Mouse (Mus musculus): ENCODE results near the gene Gm20388. TPM values are rescaled to one million over a fixed set of nuclear protein-coding genes. Genes with fewer than 3 reads are reported as not detected.

The Gm20388 gene
- polyA plus RNA-seq, 1 experiment from 2014 or later: not detected

DNA sequence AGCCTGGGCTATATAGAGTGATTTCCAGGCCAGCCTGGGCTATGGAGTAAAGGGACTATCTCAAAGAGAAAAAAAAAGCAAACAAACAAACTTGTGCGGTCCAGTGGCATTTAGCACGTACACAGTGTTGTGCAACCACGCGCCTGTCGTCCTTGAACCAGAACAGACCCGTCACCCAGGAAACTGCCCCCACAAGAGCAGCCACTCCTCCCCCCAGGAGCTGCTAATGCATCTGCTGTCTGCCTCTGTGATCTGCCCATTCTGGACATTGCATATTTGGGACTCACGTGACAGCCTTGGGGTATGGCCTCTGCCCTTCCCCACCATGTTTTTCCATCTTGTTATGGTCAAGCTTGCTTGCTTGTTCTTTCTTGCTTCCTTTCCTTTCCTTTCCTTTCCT is 618.6 kb downstream of the Gm20388 start:
- Histone ChIP-seq H3K36me3 (peaks cover 14% of the 10 kb centered on the region; the same call in 1 of the 2 replicates), H3K27ac (peak overlapping the region; percentile 53; the same call in 1 of the 2 replicates)

DNA sequence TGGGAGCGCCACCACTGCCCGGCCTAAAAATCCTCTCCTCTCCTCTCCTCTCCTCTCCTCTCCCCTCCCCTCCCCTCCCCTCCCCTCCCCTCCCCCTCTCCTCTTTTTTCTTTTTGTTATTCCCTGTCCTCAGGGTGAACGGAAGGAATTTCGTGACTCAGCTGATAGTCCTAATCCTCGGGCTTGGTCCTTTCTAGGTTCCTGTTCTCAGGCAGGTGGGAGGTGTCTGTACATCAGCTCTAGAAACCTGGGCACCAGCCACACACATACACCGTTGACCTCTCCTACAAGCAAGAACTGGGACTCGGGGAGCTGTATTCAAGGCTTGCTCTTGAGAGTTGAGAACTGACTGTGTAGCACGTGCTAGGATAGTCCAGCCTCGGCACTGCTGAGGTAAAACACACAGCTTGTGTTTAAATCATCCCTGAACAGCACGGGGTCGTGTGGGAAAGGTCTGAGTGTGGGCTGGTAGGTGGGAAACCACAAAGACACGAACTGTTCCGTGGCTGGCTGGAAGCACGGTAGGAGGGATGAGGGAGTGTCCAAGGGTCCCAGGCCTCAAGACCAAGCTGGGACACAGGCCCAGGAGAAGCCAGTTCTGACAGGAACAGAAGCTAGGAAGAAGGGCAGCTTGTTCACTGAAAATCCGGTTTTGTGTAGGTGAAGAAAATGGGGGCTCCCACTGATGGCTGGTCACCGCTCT is 620.5 kb downstream of the Gm20388 start:
- Histone ChIP-seq H3K9ac (peak overlapping the region; percentile 43; the same call in 1 of the 2 replicates), H3K4me1 (peaks cover 99% of the 10 kb centered on the region), H3K27ac (peak overlapping the region; percentile 38; the same call in 1 of the 2 replicates), H3K36me3 (peaks cover 14% of the 10 kb centered on the region; the same call in 1 of the 2 replicates), H3K27me3 (replicated peaks) (no peaks in the 10 kb centered on the region), H3K4me3 (no peak overlapping the region), H3K4me2 (peak overlapping the region; percentile 56; the same call in 1 of the 2 replicates), H3K9me3 (replicated peaks) (no peaks in the 10 kb centered on the region)
- ATAC-seq: no peak
- 41% methylated on average over 16 of the region's 16 CpGs for WGBS (ENCODE audit: insufficient replicate concordance)

More for the DNA sequence above, 618.6 kb downstream of the Gm20388 start:
- no peaks in the 10 kb centered on the region for H3K9me3 ChIP-seq (replicated peaks)
- H3K9ac ChIP-seq: no peak overlapping the region
- no peak overlapping the region for H3K4me3 ChIP-seq
- H3K4me2 ChIP-seq: no peak overlapping the region
- ATAC-seq: no peak
- H3K27me3 ChIP-seq (replicated peaks): no peaks in the 10 kb centered on the region
- WGBS (ENCODE audit: insufficient replicate concordance): 46% methylated on average over 7 of the region's 7 CpGs
- H3K4me1 ChIP-seq: peaks cover 99% of the 10 kb centered on the region

DNA sequence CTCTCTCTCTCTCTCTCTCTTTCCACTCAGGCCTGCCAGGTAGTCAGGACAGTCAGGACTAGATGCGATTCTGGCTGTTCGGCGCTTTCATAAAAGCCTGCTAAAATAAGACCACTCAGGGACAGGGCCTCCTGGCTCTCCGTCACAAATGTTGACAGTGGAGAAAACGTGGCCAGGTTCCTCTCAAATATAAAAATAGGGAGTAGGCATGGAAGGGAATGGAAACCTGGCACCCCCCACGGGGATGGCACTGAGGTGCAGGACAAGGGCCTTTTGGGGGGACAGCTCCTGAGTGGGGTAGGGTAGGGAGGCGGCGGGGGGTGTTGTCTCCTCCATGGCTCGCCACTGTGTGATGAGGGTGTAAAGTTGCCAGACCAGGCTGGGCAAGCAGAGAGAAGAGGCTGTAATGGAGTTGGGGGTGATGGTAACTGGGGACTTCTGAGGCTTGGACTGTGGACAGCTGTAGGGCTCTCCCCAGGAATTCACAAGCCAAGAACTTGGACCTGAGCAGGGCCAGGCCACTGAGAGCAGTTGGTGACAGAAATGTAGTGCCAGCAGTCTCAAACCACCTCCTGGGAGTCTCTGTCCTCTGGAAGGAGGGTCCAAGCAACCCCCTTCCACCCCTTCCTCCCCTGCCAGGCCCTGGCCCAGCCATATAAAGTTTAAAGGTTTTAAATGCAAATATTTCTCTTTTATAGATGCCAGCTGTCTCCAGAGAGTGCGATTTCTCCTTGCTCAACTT is 621.3 kb downstream of the Gm20388 start:
- peaks cover 14% of the 10 kb centered on the region; the same call in 1 of the 2 replicates for H3K36me3 ChIP-seq
- H3K4me1 ChIP-seq: peaks cover 99% of the 10 kb centered on the region
- no peak for ATAC-seq
- 54% methylated on average over 10 of the region's 10 CpGs for WGBS (ENCODE audit: insufficient replicate concordance)
- H3K4me3 ChIP-seq: no peak overlapping the region
- H3K4me2 ChIP-seq: peak overlapping the region; percentile 56
- no peaks in the 10 kb centered on the region for H3K9me3 ChIP-seq (replicated peaks)
- no peaks in the 10 kb centered on the region for H3K27me3 ChIP-seq (replicated peaks)
- H3K9ac ChIP-seq: peak overlapping the region; percentile 43
- peak overlapping the region; percentile 59 for H3K27ac ChIP-seq

DNA sequence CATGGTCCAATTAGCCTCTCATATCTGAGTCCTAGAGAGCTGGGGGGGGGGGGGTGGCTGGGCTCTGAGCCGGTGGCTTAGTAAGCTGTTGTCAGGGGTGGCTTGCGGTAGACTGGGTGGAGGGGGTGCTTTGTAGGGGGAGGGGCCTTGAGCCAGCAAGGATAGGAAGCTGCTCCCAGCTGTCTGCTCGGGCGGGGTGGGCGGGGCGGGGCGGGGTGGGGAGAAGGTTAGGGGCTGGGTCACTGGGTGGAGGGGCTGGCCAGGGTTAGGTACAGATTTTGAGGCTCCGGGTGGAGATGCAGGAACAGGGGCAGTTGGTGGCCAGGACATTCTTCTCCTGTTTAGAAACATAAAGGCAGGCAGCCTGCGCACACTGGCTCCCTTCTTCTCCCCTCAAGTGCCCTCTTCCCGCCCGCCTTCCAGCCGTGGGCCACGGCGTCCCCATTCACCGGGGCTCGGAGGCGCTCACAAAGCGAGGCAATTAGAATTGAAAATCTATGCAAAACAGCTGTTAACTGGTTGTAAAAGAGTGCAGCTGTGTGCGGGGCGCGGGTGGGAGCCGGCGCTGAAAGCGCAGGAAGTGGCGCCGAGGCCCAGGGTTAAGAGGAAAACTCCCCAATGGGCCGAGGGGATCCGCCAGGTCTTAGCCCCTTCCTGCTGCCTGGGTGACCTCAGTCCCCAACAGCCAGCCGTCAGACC is 622.0 kb downstream of the Gm20388 start:
- peak; percentile 14; the same call in 1 of the 2 replicates for ATAC-seq
- peaks cover 93% of the 10 kb centered on the region for H3K4me1 ChIP-seq
- H3K27ac ChIP-seq: peak overlapping the region; percentile 59; the same call in 1 of the 2 replicates
- peak overlapping the region; percentile 43 for H3K9ac ChIP-seq
- H3K4me2 ChIP-seq: peak overlapping the region; percentile 56
- H3K27me3 ChIP-seq (replicated peaks): no peaks in the 10 kb centered on the region
- peaks cover 14% of the 10 kb centered on the region; the same call in 1 of the 2 replicates for H3K36me3 ChIP-seq
- no peaks in the 10 kb centered on the region for H3K9me3 ChIP-seq (replicated peaks)
- peak overlapping the region; percentile 20; the same call in 1 of the 2 replicates for H3K4me3 ChIP-seq
- WGBS (ENCODE audit: insufficient replicate concordance): 8% methylated on average over 29 of the region's 29 CpGs

DNA sequence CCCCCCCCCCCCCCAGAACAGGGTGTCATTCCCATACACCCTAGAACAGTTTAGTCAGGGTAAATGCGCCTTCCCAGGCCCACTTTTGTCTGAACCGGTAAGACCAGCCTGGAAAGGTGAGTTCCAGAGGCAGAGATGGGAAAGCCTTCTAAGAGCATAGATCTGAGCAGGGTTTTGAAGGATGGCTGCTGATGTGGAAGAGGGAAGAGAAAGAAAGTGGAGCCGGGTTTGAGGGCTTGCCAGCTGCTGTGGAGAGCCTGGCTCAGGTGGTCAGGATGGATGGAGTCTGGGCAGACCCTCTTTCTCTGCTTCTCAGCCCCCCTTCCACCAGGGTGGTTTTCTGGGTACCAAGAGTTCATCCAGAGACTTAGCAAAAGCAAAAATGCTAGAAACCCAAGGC is 622.7 kb downstream of the Gm20388 start:
- H3K4me2 ChIP-seq: peak overlapping the region; percentile 56
- peaks cover 91% of the 10 kb centered on the region for H3K4me1 ChIP-seq
- H3K36me3 ChIP-seq: peaks cover 14% of the 10 kb centered on the region; the same call in 1 of the 2 replicates
- WGBS (ENCODE audit: insufficient replicate concordance): 54% methylated on average over 3 of the region's 3 CpGs
- no peak overlapping the region for H3K4me3 ChIP-seq
- H3K27ac ChIP-seq: 0 out of 2 replicates have a peak overlapping the region, but pooled peaks have one; percentile 27
- no peak overlapping the region for H3K9ac ChIP-seq
- H3K27me3 ChIP-seq (replicated peaks): no peaks in the 10 kb centered on the region
- no peaks in the 10 kb centered on the region for H3K9me3 ChIP-seq (replicated peaks)
- ATAC-seq: no peak

DNA sequence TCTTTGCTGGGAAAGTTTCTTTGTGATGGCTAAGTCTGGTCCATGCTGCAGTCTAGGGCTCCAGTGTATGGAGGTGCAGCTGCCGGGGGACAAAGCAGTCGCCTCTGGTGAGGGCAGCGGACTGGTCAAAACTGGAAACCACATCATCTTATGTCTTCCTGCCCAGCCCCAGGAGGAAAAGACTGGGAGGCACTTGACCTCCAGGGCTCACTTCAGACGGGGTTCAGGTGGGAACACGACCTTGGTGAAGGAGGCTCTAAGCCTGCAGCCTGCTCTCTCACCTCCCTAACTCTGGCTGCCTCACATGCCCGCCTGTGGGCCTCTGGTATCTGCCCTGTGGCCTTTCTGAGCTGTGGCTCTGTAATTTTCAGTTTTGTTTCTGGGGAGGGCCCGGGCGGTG is 623.4 kb downstream of the Gm20388 start:
- ATAC-seq: no peak
- Histone ChIP-seq H3K4me3 (no peak overlapping the region), H3K36me3 (peaks cover 14% of the 10 kb centered on the region; the same call in 1 of the 2 replicates), H3K27ac (peak overlapping the region; percentile 53; the same call in 1 of the 2 replicates), H3K27me3 (replicated peaks) (no peaks in the 10 kb centered on the region), H3K4me2 (peak overlapping the region; percentile 100), H3K9me3 (replicated peaks) (no peaks in the 10 kb centered on the region), H3K4me1 (peaks cover 91% of the 10 kb centered on the region), H3K9ac (peak overlapping the region; percentile 25; the same call in 1 of the 2 replicates)
- 43% methylated on average over 8 of the region's 8 CpGs for WGBS (ENCODE audit: insufficient replicate concordance)

DNA sequence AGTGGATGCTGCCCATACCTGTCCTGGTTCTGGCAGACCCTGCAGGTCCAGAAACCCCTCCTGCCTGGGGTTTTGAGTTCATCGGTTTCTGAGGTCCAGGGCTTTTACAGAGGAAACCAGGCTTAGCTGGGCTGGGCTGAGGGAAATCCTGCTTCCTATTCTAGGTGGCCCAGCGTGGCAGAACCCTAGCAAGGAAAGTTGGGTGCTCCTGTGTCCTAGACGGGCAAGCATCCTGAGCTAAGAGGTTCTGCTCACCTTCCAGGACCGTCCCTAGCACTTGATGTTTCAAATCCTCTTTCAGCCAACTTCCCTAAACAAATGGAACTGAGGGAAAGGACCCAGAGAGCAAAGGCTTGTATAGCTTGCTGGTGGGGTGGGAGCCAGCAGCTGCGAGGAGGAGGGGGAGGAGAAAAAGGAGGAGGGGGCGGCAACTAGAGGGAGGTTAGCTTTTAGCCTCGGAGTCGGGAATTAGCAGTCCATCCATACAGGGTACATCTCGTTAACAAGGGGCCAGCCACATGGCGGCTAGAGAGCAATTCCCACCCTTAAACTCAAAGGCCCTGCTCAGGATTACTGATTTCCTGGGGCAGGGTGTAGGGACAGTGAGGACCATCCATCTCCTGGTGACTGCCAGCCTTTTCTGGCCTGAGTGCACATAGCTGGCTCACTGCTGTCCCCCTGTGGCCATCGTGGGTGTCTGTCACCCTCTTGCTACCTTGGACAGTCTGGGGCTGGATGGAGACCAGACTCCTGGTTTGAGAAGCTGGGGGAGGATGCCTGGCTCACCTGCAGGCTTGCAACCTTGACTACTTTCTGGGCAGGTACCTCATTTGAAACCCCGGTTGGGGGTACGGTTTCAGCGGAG is 624.1 kb downstream of the Gm20388 start:
- Histone ChIP-seq H3K27me3 (replicated peaks) (no peaks in the 10 kb centered on the region), H3K4me2 (peak overlapping the region; percentile 100), H3K9ac (peak overlapping the region; percentile 25; the same call in 1 of the 2 replicates), H3K4me3 (peak overlapping the region; percentile 88), H3K27ac (peak overlapping the region; percentile 53; the same call in 1 of the 2 replicates), H3K9me3 (replicated peaks) (no peaks in the 10 kb centered on the region), H3K36me3 (peaks cover 13% of the 10 kb centered on the region; the same call in 1 of the 2 replicates), H3K4me1 (peaks cover 91% of the 10 kb centered on the region)
- 17% methylated on average over 14 of the region's 14 CpGs for WGBS (ENCODE audit: insufficient replicate concordance)
- peak; percentile 62 for ATAC-seq

DNA sequence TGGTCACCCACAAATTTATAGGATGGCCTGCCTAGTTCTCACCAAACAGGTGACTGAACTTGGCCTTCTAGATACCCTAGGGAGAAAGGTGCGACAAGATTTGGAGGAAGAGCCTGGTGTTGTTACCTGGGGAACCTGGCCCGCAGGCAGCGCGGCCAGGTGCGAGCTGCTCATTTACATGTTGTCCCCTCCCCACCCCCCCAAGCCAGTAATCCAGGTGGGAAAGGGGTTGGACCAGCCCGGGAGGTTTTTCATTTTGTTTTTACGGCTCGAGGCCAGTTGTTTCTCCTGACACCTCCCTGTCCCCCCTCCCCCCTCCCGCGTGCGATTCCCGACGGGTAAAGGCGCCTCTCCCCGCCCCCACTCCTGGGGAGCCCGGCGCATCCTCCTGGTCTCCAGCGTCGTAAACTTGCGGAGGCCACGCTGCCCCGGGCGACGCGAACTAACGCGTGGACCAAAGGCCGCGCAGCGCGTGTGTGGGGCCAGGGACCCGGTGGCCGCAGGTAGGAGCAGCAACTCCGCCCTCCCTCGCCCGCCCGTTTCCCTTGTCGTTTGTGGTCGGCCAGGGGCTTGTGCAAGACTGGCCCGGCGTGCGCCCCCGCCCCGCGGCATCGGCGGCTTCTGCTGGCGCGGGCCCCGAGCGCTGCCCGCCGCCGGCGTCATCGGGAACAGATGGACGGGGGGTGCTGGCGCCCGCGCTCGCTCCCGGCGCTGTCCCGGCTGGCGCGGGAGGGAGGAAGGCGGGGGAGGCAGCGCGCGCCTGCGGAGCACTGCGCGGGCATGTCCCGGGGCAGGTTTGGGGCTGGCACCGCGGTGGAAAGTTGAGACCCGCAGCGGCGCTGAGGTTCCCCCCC is 625.0 kb downstream of the Gm20388 start:
- Histone ChIP-seq H3K9ac (peak overlapping the region; percentile 93), H3K4me1 (peaks cover 92% of the 10 kb centered on the region), H3K27me3 (replicated peaks) (no peaks in the 10 kb centered on the region), H3K36me3 (peaks cover 7% of the 10 kb centered on the region; the same call in 1 of the 2 replicates), H3K4me3 (peak overlapping the region; percentile 88), H3K9me3 (replicated peaks) (no peaks in the 10 kb centered on the region), H3K4me2 (peak overlapping the region; percentile 100), H3K27ac (peak overlapping the region; percentile 94)
- WGBS (ENCODE audit: insufficient replicate concordance): under 1% methylated on average over 73 of the region's 79 CpGs
- ATAC-seq: no peak

DNA sequence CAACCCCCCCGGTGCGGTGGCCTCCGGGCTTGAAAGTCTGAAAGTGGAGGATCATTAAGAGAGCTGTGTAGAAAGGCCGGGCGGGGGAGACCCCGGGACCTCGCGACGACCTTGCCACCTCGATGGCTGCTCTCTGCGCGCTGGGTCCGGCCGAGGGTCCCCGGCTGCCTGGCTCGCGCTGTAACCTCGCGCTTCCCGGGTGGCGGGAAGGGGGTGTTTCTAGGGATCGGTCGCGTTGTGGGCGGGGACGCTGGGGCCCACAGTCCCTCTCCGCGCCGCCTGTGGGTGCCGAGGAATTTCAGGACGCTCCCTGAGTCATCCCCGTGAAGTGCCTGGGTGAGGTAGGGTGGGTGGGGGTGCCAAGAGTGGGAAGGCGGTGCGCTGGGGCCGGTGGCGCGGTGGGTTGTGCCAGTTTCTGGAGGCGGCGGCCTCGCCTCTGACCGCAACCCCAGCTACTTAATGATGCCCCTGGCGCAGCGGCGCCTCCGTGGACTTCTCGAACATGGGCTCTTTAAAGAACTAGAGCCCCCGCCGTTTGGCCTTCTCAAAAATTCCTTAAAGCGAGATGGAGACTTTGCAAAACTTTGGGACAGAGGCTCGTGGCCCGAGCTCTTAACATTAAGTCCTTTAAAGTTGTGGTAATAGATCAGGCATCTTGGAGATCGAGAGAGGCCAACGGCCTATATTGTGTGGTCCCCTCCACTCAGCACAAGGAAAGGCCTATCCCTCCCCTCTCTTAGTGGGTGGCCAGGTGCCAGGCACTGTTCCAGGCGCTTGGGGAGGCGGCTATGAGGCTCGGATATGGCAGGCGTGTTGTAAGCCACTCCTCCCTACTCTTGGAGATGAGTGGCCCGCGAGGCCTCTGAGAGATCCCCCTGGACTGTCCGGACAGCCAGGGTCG is 625.9 kb downstream of the Gm20388 start:
- ATAC-seq: peak; percentile 37
- Histone ChIP-seq H3K36me3 (no peaks in the 10 kb centered on the region), H3K27ac (peak overlapping the region; percentile 94), H3K27me3 (replicated peaks) (no peaks in the 10 kb centered on the region), H3K4me1 (peaks cover 92% of the 10 kb centered on the region), H3K9me3 (replicated peaks) (no peaks in the 10 kb centered on the region), H3K9ac (peak overlapping the region; percentile 93), H3K4me3 (peak overlapping the region; percentile 88), H3K4me2 (peak overlapping the region; percentile 100)
- under 1% methylated on average over 61 of the region's 61 CpGs for WGBS (ENCODE audit: insufficient replicate concordance)

Measured in liver, embryonic 12.5 days (tissue).